Mouse (Mus musculus): ENCODE results near the gene Card19.

DNA sequence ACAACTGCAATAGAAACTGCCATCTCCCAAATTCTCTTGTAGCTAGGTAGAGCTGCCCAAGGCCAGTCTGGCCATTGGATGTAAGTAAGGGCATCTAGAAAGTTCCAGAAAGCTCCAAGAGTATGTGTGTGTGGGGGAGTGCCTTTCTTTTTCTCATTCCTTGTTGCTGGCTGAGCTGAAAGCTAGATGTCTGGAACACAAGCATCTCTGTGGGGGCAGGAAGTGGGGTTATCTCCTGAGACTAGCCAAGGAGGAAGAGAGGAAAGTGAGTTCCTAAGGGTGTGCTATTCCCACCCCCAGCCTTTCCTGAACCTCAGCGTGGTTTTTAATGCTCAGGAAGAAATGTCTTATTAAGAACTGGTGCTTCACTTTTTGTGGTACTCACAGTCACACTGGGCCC is 44.1 kb downstream of the Card19 start:
- no peak for TF ChIP-seq CTCF (IDR thresholded peaks at IDR 0.05; ENCODE audit: low read depth)
- no peak for TF ChIP-seq EP300 (IDR thresholded peaks at IDR 0.05; ENCODE audit: low read depth)
